Mouse (Mus musculus) small intestine, adult 2 months (tissue): ENCODE data around the gene Negr1.

Source experiments
- CTCF ChIP-seq: fragments of 200-500 bp; IDR thresholded peaks from 2 replicates; pipeline ENCODE4 v1.5.1; 2012; ENCODE audit warnings: low read depth, mild to moderate bottlenecking, control low read depth, inconsistent platforms, low read length, moderate library complexity, mixed read lengths; ENCODE audit not compliant: insufficient replicate concordance, insufficient read length; ENCODE audit errors: extremely low read depth
- POLR2A ChIP-seq: fragments of 200-500 bp; IDR thresholded peaks from 2 replicates; pipeline ENCODE4 v1.6.1; 2012; ENCODE audit warnings: low read depth, mild to moderate bottlenecking, control low read depth, inconsistent platforms, low read length, moderate library complexity

DNA sequence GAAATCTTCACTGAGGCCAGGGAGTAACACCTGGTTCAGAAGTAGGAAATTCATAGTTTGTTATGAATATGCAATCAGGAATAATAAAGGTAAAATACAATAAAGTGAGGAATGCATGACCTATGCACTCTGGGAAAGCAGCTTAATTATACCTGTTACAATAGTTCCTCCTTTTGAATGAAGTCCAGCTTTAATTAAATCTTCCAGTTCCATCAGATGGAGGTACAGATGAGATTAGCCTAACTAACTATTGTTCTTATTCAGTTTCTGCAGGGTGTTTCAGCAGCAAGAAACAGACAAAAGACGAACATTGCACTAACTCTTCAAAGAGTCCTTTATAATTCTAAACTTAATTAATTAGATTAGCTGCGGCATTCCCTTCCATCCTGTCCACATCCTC lies 787.9 kb downstream of the Negr1 start:
- no peak for TF ChIP-seq POLR2A
- TF ChIP-seq CTCF = no peak
